Mouse (Mus musculus) embryonic fibroblast, embryonic 13.5 days (primary cell): Measurements from ENCODE around the gene Gpr55. TPM values are rescaled to one million over a fixed set of nuclear protein-coding genes. Genes with fewer than 3 reads are reported as not detected.

Experiments used
- H3K27ac ChIP-seq: 2 replicates; pipeline ENCODE4 v1.5.1; 2012; ENCODE audit warnings: low read length, control low read depth, inconsistent platforms; ENCODE audit not compliant: insufficient read depth
- H3K4me1 ChIP-seq: 2 replicates; pipeline ENCODE4 v1.6.1; 2011; ENCODE audit warnings: low read length; ENCODE audit not compliant: control insufficient read depth, insufficient read depth
- H3K4me3 ChIP-seq: 2 replicates; pipeline ENCODE4 v1.5.1; 2011; ENCODE audit warnings: mild to moderate bottlenecking, control low read depth, low read length; ENCODE audit not compliant: insufficient read depth
- CTCF ChIP-seq: IDR thresholded peaks from 2 replicates; pipeline ENCODE4 v1.5.1; 2011; ENCODE audit warnings: mild to moderate bottlenecking, control low read depth, low read length, moderate library complexity, borderline replicate concordance; ENCODE audit not compliant: insufficient read depth
- POLR2A ChIP-seq: IDR thresholded peaks from 2 replicates; pipeline ENCODE4 v1.6.1; 2011; ENCODE audit warnings: low read depth, mild to moderate bottlenecking, control low read depth, low read length, moderate library complexity
- polyA plus RNA-seq: library from polyadenylated mRNA; stranded (reverse); fragments of >200 nt; gene quantifications from 2 replicates; pipeline ENCODE4 v1.2.4, GENCODE M21; 2011; ENCODE audit warnings: low read depth; ENCODE audit not compliant: missing spikeins, insufficient read length

Gene Gpr55
- polyA plus RNA-seq, 1 experiment: not detected

DNA sequence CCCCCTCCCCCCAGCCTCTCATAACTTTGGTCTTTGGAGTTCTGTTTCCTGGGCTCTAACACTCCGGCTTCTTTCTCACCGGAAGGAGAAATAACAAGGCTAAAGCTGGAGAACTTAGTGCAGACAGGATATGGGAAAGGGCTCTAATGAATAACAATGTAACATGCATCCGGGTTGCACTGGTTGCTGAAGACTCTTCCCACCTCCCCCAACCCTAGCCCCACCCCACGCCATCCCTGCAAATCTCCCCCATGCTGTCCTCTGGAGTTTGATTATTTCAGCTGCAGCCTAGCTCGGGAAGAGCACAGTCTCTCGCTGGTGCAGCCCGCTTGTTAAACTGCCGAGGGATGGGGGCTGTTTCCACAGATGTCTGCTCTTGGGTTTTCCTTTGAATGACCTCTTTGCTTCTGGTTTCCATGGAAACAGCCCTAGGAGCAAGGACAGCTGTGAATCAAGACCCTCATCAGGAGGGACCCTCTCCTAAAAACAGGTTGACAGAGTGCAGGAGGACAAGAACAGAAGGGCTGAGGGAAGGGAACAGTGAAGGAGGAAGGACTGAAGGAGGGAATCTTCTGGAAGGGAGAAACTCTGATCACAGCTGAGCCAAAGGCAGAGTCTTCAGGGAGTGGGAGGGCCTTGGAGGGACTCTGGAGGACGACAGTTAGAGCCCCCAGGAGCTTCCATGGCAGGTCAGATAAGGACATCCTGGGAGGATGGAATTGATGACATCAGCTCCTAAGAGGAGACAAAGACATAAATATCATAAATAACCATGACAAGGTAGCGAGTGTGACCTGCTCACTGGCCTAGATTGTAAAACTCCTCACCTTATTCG, 27.0 kb downstream of the Gpr55 start:
- H3K27ac ChIP-seq: no peak overlapping the region
- TF ChIP-seq CTCF: no peak
- TF ChIP-seq POLR2A: no peak
- H3K4me3 ChIP-seq: no peak overlapping the region
- peaks cover 3% of the 10 kb centered on the region; the same call in 1 of the 2 replicates for H3K4me1 ChIP-seq

DNA sequence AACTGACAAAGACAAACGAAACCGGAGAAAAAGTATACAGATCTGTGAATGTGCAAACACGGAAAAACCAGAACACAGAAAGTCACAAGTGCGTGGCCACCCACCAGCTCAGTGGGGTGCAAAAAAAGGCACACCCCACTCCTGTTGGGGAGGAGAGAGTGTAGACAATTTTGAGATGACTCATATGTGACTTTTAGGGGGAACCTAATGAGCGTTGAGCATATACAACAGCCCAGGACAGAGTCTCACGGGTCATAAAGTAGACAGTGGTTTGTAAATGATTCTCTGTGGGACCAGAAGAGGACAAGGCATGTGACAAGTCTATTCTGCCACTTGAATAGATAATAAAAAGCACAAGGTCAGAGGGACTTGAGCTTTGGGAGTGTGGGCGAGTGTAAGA, 27.6 kb downstream of the Gpr55 start:
- no peak overlapping the region for H3K4me3 ChIP-seq

DNA sequence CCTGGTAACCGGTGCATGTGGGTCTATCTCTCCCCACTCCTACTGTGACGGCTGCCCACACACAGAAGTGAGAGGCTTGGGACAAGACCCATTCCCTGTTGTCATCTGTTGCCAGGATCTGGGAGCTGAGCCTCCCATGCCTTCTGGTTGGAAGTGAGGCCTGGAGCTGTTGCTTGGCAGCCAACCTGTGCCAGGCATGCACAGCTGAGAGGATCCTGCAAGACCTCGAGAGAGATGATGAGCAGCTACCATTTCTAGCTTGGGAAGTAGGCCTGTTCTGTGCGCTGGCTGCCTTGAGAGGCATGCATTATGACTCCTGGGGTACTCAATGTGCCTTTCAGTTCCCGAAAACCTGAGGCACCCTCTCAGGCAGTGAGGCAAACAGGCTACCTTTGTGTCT, 29.6 kb downstream of the Gpr55 start:
- TF ChIP-seq CTCF (no peak), POLR2A (no peak)
- Histone ChIP-seq H3K4me3 (no peak overlapping the region), H3K27ac (no peak overlapping the region), H3K4me1 (peaks cover 3% of the 10 kb centered on the region; the same call in 1 of the 2 replicates)

More for the DNA sequence above, 27.6 kb downstream of the Gpr55 start:
- no peak for TF ChIP-seq POLR2A
- no peak for TF ChIP-seq CTCF
- Histone ChIP-seq H3K4me1 (peaks cover 3% of the 10 kb centered on the region; the same call in 1 of the 2 replicates), H3K27ac (no peak overlapping the region)

DNA sequence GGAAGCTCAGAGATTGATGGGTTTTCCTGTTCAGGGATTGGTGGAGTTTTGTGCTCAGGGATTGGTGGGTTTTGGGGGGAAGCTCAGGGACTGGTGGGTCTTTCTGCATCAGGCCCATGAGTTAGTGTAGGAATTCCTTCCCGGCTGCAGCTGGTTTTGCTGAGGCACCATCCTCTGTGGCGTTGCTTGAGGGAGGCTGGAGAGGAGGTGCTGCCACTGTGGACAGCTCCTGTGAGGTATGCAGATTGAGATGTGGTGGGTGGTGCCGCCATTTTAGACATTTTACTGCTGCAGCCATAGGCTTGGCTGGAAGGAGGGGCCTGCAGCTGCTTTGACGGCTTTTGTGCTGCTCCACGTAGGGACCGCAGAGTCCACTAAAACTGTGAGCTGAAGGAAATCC, 31.4 kb downstream of the Gpr55 start:
- Histone ChIP-seq H3K4me3 (no peak overlapping the region), H3K27ac (no peak overlapping the region), H3K4me1 (peaks cover 3% of the 10 kb centered on the region; the same call in 1 of the 2 replicates)
- TF ChIP-seq CTCF (no peak), POLR2A (no peak)

DNA sequence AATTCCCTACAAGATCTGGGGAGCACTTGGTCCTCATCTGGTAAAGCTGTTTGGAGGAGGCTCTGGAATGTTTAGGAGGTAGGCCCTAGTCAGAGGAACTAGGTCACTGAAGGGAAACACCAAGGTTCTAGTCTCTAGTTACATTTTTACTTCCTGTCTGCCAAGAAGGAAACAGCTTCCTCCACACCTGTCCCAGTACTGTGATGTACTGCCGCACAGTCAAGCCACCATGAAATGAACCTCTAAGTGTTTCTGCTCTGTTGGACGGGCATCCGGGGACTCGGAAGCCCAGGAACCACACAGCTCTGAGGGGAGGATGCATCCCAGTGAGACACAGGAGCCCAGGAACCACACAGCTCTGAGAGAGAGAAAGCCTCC, 32.1 kb downstream of the Gpr55 start:
- TF ChIP-seq POLR2A: no peak
- no peak for TF ChIP-seq CTCF
- no peak overlapping the region for H3K27ac ChIP-seq
- no peaks in the 10 kb centered on the region for H3K4me1 ChIP-seq
- H3K4me3 ChIP-seq: no peak overlapping the region

DNA sequence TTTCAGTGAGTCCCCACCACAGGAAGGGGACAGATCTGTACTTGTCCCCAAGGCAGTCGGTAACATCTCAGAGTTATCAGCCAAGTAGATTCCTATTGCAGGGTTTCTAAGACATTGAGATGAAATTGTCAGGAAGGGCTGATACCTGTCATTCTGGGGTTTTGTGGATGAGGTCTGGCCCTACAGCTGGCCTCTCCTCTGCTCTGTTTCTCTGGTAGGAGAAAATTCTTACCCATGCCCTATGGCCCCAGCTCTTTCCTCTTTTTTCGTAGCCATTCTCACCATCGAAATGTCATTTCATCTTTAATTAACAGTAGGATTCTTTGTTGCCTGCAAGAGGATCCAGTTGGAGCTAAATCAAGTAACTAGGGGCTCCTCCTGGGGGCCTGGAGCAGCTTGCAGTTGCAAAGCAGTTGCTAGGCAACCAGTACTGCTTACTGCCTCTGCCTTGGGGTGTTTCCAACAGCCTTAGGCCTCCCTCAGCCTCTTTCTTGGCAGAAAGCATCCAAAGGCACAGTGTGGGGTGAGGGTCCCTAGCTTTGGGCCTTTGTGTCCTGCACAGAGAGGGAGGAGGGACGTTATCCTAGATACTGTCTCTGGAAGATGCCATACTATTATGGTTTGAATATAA, 32.6 kb downstream of the Gpr55 start, which contains the start of gene 4933407L21Rik:
TSS of gene 4933407L21Rik (plus strand) at position 427 of the 631 bp plus-strand sequence.
- TF ChIP-seq POLR2A: no peak
- no peak for TF ChIP-seq CTCF
- Histone ChIP-seq H3K4me1 (no peaks in the 10 kb centered on the region), H3K4me3 (no peak within 1 kb of the TSS), H3K27ac (no peak within 1 kb of the TSS)

DNA sequence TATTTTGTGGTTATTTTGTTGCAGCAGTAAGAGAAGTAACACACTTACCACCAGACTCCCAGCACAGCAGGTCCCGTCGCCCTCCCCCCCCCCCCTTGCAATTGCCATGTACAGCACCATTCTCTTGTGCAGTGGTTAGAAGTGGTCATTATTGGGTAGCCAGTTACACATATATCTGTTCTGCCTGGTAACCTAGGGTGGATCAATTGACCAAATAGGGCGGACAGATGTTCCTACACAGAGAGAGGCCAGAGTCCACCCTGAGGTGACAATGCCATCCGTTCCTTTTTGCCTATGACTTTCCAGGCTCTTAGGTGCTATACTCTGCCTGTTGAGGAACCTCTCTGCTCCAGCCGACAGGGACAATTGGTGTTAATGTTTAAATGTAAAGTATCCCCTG, 35.6 kb downstream of the Gpr55 start:
- H3K4me1 ChIP-seq: no peaks in the 10 kb centered on the region
- H3K27ac ChIP-seq: no peak overlapping the region
- H3K4me3 ChIP-seq: no peak overlapping the region
- TF ChIP-seq CTCF (no peak), POLR2A (no peak)

DNA sequence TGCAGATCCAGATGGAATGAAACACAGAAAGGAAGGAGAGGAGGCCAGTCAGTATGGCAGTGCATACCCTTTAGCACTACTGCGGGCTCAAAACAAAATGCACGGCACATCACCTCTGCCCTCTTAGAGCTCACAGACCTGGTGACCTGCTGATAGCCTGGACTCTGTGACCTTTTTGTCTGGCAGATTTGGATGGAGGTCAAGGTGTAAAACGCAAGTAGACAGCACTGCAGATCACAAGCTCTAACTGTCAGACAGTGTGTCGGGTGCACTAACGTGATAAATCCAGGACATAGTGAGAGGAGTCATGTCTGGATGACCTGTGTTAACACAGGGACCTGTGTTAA, 38.0 kb downstream of the Gpr55 start:
- Histone ChIP-seq H3K4me3 (no peak overlapping the region), H3K4me1 (no peaks in the 10 kb centered on the region), H3K27ac (no peak overlapping the region)
- TF ChIP-seq POLR2A: no peak
- TF ChIP-seq CTCF: no peak

DNA sequence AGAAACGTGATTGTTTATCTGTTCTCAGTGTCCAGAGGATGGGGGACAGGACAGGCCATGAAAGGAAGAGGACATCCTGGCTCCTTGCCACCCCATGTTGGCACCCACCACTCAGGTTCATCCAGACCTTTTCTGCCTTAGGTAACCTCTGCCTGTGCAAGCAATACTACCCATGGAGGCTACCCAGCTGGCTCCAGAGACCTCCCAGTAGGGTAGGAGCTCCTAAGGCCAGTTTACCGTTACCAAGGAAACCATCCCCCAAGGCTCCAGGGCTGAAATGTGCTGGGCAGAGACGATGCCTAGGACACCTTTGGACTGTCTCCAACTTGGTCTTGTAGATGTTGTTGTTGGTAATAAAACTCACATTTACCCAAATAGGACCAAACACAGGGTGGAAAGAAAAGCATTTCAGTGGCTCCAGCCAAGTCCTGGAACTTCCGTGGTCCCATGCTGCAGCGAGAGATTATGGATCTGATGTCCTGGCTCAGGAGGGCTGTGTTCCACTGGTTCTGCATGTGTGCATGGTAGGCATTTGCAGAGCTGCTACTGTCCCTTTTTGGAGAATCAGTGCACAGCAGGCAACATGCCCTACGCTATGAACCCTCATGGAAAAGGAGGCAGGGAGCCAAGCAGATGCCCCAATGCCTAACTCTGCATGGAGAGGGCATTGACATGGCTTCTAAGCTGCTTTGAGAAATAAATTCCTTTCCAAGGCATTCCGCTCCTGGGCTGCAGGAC, 38.5 kb downstream of the Gpr55 start:
- H3K4me3 ChIP-seq: no peak overlapping the region

More for the DNA sequence above, 38.5 kb downstream of the Gpr55 start:
- H3K27ac ChIP-seq: no peak overlapping the region
- TF ChIP-seq CTCF (no peak), POLR2A (no peak)
- H3K4me1 ChIP-seq: no peaks in the 10 kb centered on the region
